Mouse (Mus musculus) embryonic facial prominence, embryonic 13.5 days (tissue): Measurements from ENCODE around the gene Ston1. TPM values are rescaled to one million over a fixed set of nuclear protein-coding genes. Genes with fewer than 3 reads are reported as not detected.

ENCODE experiments used
- ATAC-seq: fragments of 200-750 bp; cut with Nextera tagmentation; 2 replicates; pipeline ENCODE4 v1.8.0; 2017; ENCODE audit warnings: low read depth; ENCODE audit not compliant: insufficient number of reproducible peaks, insufficient read depth, low FRiP score, low TSS enrichment
- H3K27ac ChIP-seq: fragments of 300-500 bp; sonication (generic); 2 replicates; pipeline ENCODE4 v1.5.1; 2015; ENCODE audit warnings: moderate library complexity, mild to moderate bottlenecking, inconsistent platforms
- H3K27me3 ChIP-seq: fragments of 300-500 bp; sonication (generic); 2 replicates; pipeline ENCODE4 v1.6.1; 2015; ENCODE audit warnings: mild to moderate bottlenecking, inconsistent platforms
- H3K36me3 ChIP-seq: fragments of 300-500 bp; sonication (generic); 2 replicates; pipeline ENCODE4 v1.6.1; 2015; ENCODE audit warnings: mild to moderate bottlenecking, inconsistent platforms
- H3K4me1 ChIP-seq: fragments of 300-500 bp; sonication (generic); 2 replicates; pipeline ENCODE4 v1.6.1; 2015; ENCODE audit warnings: inconsistent platforms
- H3K4me2 ChIP-seq: fragments of 300-500 bp; sonication (generic); 2 replicates; pipeline ENCODE4 v1.6.1; 2015; ENCODE audit warnings: moderate library complexity, mild to moderate bottlenecking, inconsistent platforms
- H3K4me3 ChIP-seq: fragments of 300-500 bp; sonication (generic); 2 replicates; pipeline ENCODE4 v1.5.1; 2015; ENCODE audit warnings: mild to moderate bottlenecking, inconsistent platforms
- H3K9ac ChIP-seq: fragments of 300-500 bp; sonication (generic); 2 replicates; pipeline ENCODE4 v1.6.1; 2015; ENCODE audit warnings: mild to moderate bottlenecking, inconsistent platforms
- H3K9me3 ChIP-seq: fragments of 300-500 bp; sonication (generic); 2 replicates; pipeline ENCODE4 v1.6.1; 2016; ENCODE audit warnings: inconsistent platforms
- WGBS: fragments of 180-500 bp; shearing (Covaris S2); methylation state at CpG from one replicate; pipeline ENCODE4 v1.1.7; 2015; ENCODE audit warnings: mixed read lengths; 5-methylcytosine and 5-hydroxymethylcytosine counted together
- polyA plus RNA-seq: library from polyadenylated mRNA; unstranded; fragments of >200 nt; fragmentation: Nextera tagmentation; extraction: Ambion mirVana; gene quantifications from 2 replicates; pipeline ENCODE4 v1.2.1, GENCODE M21; 2015

The Ston1 gene
- polyA plus RNA-seq, 1 experiment from 2014 or later = 9.6 TPM

DNA sequence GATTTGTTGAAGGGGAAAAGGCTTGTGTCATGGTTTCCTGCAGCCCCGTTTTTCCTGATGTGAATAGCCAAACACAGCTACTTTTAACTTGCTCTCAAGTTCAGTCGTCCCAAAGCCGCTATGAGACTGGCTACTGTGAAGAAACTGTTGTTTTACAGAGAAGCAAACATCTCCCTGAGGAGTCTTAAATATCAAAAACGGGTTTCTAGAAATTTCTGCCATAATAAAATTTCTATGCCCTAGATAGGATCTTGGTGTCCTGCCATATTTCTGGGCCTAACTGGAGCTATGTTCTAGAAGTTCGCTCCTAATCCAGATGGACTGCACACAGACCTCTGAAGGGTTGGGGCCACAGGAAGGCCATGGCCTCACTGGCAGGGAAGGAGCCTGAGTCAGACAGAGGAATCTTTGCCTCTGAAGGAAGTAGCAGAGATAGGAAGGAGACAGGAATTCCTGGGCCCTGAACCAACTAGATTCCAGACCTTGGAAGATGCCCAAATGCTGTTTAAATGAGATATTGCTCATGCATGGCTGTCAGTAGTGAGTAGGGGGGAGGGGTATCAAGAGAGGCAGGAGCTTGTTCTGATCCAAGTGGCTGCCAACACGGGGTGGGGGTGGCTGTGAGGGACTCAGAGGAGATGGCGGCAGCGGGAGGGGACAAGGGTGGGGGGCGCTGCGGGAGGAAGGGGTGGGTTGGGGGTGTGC is 31.3 kb downstream of the Ston1 start:
- H3K9me3 ChIP-seq = no peaks in the 10 kb centered on the region
- H3K4me3 ChIP-seq = no peak overlapping the region
- peaks cover 76% of the 10 kb centered on the region for H3K4me1 ChIP-seq
- no peak overlapping the region for H3K9ac ChIP-seq
- no peaks in the 10 kb centered on the region for H3K36me3 ChIP-seq
- no peaks in the 10 kb centered on the region for H3K27me3 ChIP-seq
- peak overlapping the region; percentile 43 for H3K4me2 ChIP-seq
- ATAC-seq = no peak
- 29% methylated on average over 10 of the region's 10 CpGs for WGBS
- peak overlapping the region; percentile 97 for H3K27ac ChIP-seq

DNA sequence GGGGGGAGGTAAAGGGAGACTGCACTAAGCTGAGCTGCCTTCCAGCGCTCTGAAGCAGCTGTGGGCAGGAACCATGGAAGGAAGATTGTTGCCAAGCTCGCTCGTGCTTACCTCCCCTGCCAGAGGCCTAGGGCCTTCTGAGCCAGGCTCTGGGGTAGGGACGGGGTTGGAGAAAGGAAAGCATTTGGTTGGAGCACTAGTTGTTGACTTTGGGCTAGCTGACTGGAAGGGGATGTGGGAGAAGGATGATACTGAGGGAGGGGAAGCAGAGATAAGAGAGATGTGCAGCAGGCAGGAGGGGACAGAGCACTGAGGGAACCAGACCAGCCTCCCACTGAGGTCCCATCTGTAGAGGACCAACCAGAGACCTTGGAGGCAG is 31.9 kb downstream of the Ston1 start:
- H3K4me3 ChIP-seq = peak overlapping the region; percentile 6; the same call in 1 of the 2 replicates
- 18% methylated on average over 4 of the region's 4 CpGs for WGBS
- no peaks in the 10 kb centered on the region for H3K36me3 ChIP-seq
- peaks cover 76% of the 10 kb centered on the region for H3K4me1 ChIP-seq
- ATAC-seq = peak; percentile 43; the same call in 1 of the 2 replicates
- no peaks in the 10 kb centered on the region for H3K27me3 ChIP-seq
- no peaks in the 10 kb centered on the region for H3K9me3 ChIP-seq
- H3K4me2 ChIP-seq = peak overlapping the region; percentile 43
- peak overlapping the region; percentile 97 for H3K27ac ChIP-seq
- peak overlapping the region; percentile 51 for H3K9ac ChIP-seq

- no peak overlapping the region for H3K4me3 ChIP-seq
- peak overlapping the region; percentile 54 for H3K9ac ChIP-seq
- H3K4me2 ChIP-seq = peak overlapping the region; percentile 43
- H3K27me3 ChIP-seq = no peaks in the 10 kb centered on the region
- H3K36me3 ChIP-seq = 0 out of 2 replicates have a peak, but pooled peaks cover under 1% of the 10 kb centered on the region
- H3K9me3 ChIP-seq = no peaks in the 10 kb centered on the region
- peaks cover 75% of the 10 kb centered on the region for H3K4me1 ChIP-seq
- ATAC-seq = peak; percentile 71
- peak overlapping the region; percentile 97 for H3K27ac ChIP-seq
- WGBS = 17% methylated on average over 11 of the region's 11 CpGs
Observed at GRCm38 (mm10) chr17:88629931-88630553, 32.6 kb downstream of the Ston1 start.

- WGBS = 46% methylated on average over 3 of the region's 3 CpGs
- Histone ChIP-seq H3K27ac (peak overlapping the region; percentile 97), H3K4me1 (peaks cover 70% of the 10 kb centered on the region), H3K9me3 (no peaks in the 10 kb centered on the region), H3K4me2 (peak overlapping the region; percentile 43; the same call in 1 of the 2 replicates), H3K4me3 (no peak overlapping the region), H3K27me3 (no peaks in the 10 kb centered on the region), H3K36me3 (peaks cover 6% of the 10 kb centered on the region), H3K9ac (peak overlapping the region; percentile 54; the same call in 1 of the 2 replicates)
- ATAC-seq = no peak
Observed at GRCm38 (mm10) chr17:88630554-88630948, 33.1 kb downstream of the Ston1 start.

GRCm38 (mm10) chr17:88632631-88633030 is 35.1 kb downstream of the Ston1 start:
- Histone ChIP-seq H3K36me3 (peaks cover 18% of the 10 kb centered on the region), H3K27me3 (no peaks in the 10 kb centered on the region), H3K27ac (no peak overlapping the region), H3K4me1 (peaks cover 62% of the 10 kb centered on the region), H3K4me3 (no peak overlapping the region), H3K9ac (no peak overlapping the region), H3K4me2 (no peak overlapping the region), H3K9me3 (no peaks in the 10 kb centered on the region)
- ATAC-seq = no peak
- WGBS = 92% methylated on average over 3 of the region's 3 CpGs

DNA sequence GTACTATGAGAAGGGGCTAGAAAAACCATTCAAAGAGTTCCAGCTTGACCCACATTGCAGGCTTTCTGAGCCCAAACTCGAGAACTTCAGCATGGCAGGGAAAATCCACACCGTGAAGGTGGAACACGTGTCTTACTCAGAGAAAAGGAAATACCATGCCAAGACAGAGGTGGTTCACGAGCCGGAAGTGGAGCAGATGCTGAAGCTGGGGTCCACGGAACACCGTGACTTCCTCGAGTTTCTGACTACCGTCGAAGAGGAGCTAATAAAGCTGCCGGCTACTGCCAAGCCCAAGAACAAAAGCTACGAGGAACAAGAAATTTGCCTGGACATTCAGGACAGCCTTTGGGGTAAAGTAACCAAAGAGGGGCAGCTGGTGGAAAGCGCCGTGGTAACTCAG is 38.6 kb downstream of the Ston1 start:
- Histone ChIP-seq H3K27me3 (no peaks in the 10 kb centered on the region), H3K36me3 (peaks cover 23% of the 10 kb centered on the region), H3K4me2 (no peak overlapping the region), H3K9ac (no peak overlapping the region), H3K4me1 (peaks cover 34% of the 10 kb centered on the region), H3K4me3 (no peak overlapping the region), H3K9me3 (no peaks in the 10 kb centered on the region), H3K27ac (peak overlapping the region; percentile 19; the same call in 1 of the 2 replicates)
- WGBS = 71% methylated on average over 14 of the region's 14 CpGs
- ATAC-seq = no peak

GRCm38 (mm10) chr17:88636587-88636986 is 39.1 kb downstream of the Ston1 start:
- H3K36me3 ChIP-seq = peaks cover 23% of the 10 kb centered on the region
- no peak for ATAC-seq
- H3K27ac ChIP-seq = no peak overlapping the region
- no peak overlapping the region for H3K4me3 ChIP-seq
- H3K4me2 ChIP-seq = no peak overlapping the region
- H3K4me1 ChIP-seq = peaks cover 28% of the 10 kb centered on the region
- no peaks in the 10 kb centered on the region for H3K9me3 ChIP-seq
- no peak overlapping the region for H3K9ac ChIP-seq
- no peaks in the 10 kb centered on the region for H3K27me3 ChIP-seq
- whole genome bisulfite sequencing = 29% methylated on average over 12 of the region's 12 CpGs

- Histone ChIP-seq H3K4me3 (no peak overlapping the region), H3K4me2 (no peak overlapping the region), H3K27me3 (no peaks in the 10 kb centered on the region), H3K27ac (no peak overlapping the region), H3K4me1 (peaks cover 14% of the 10 kb centered on the region), H3K9ac (no peak overlapping the region), H3K9me3 (no peaks in the 10 kb centered on the region), H3K36me3 (peaks cover 32% of the 10 kb centered on the region)
- ATAC-seq = no peak
- WGBS = 30% methylated on average over 6 of the region's 6 CpGs
Observed at GRCm38 (mm10) chr17:88641012-88641411, 43.5 kb downstream of the Ston1 start.

DNA sequence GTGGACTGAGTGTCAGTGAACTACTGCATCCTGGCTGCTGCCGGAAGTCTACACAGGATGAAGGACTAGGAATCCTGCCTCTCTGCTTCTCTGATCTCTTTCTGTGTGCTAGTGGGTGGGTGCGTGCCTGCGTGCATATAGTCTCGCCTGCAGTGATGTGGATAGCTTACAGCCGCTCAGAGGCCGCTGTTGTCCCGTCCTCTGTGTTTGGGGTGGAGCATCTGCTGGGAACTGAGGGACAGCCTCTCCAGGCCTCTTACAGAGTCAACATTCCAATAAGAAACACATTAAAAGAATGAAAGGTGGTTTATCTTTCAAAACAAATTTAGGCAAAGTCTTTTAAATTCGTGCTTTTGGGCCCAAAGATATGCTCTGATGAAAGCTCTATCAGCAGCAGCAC is 44.4 kb downstream of the Ston1 start:
- Histone ChIP-seq H3K9me3 (no peaks in the 10 kb centered on the region), H3K4me2 (no peak overlapping the region), H3K4me3 (no peak overlapping the region), H3K36me3 (peaks cover 35% of the 10 kb centered on the region), H3K27ac (no peak overlapping the region), H3K27me3 (no peaks in the 10 kb centered on the region), H3K4me1 (peaks cover 6% of the 10 kb centered on the region; the same call in 1 of the 2 replicates), H3K9ac (no peak overlapping the region)
- no peak for ATAC-seq
- WGBS = 87% methylated on average over 8 of the region's 8 CpGs

GRCm38 (mm10) chr17:88644876-88645275 is 47.4 kb downstream of the Ston1 start:
- WGBS = 84% methylated on average over 7 of the region's 7 CpGs
- Histone ChIP-seq H3K9me3 (no peaks in the 10 kb centered on the region), H3K4me1 (peaks cover 6% of the 10 kb centered on the region; the same call in 1 of the 2 replicates), H3K27ac (no peak overlapping the region), H3K4me2 (no peak overlapping the region), H3K36me3 (peaks cover 47% of the 10 kb centered on the region), H3K4me3 (no peak overlapping the region), H3K9ac (no peak overlapping the region), H3K27me3 (no peaks in the 10 kb centered on the region)
- ATAC-seq = no peak

DNA sequence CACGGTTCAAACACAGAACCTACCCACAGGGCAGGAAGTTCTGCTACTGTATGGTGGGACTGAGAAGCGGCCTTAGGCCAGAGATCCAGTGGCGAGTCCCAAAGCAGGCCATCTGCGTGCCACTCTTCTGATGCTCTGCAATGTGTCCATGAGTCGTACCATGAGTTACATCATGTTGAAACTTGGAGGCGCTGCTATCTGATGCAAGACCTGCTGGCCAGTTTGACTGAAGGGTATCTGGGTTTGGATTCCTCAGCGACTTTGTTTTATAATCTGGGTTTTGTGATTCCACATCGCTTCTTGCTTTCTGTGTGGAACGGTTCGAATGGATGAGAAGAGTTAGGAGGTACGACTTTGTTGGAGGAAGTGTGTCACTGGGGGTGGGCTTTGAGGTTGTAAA is 47.8 kb downstream of the Ston1 start:
- 90% methylated on average over 11 of the region's 11 CpGs for WGBS
- H3K9me3 ChIP-seq = no peaks in the 10 kb centered on the region
- no peak for ATAC-seq

DNA sequence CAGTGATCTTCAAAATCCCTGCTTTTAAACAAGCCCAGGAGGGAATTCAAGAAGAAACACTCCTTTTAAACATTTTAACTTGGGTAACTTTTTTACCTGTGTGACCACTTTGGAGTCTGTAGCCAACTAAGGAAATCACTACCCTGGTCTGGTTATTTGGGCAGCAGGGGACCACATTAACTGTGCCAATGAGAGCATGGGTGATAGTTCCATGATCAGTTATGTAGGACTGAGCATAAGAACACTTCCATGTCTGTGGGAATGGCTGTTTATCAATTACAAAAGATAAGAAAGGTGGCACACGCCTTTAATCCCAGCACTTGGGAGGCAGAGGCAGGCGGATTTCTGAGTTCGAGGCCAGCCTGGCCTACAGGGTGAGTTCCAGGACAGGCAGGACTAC is 49.7 kb downstream of the Ston1 start:
- no peaks in the 10 kb centered on the region for H3K9me3 ChIP-seq
- H3K36me3 ChIP-seq = peaks cover 38% of the 10 kb centered on the region
- no peak overlapping the region for H3K4me3 ChIP-seq
- ATAC-seq = no peak
- no peaks in the 10 kb centered on the region for H3K27me3 ChIP-seq
- no peak overlapping the region for H3K9ac ChIP-seq
- H3K4me2 ChIP-seq = no peak overlapping the region
- WGBS = 93% methylated on average over 3 of the region's 3 CpGs
- no peak overlapping the region for H3K27ac ChIP-seq
- no peaks in the 10 kb centered on the region for H3K4me1 ChIP-seq

More for the DNA sequence above, 47.8 kb downstream of the Ston1 start:
- no peak overlapping the region for H3K4me3 ChIP-seq
- peaks cover 45% of the 10 kb centered on the region for H3K36me3 ChIP-seq
- H3K9ac ChIP-seq = no peak overlapping the region
- no peak overlapping the region for H3K4me2 ChIP-seq
- H3K4me1 ChIP-seq = peaks cover 6% of the 10 kb centered on the region; the same call in 1 of the 2 replicates
- no peak overlapping the region for H3K27ac ChIP-seq
- H3K27me3 ChIP-seq = no peaks in the 10 kb centered on the region
